Mouse (Mus musculus): ENCODE data around the gene Bmp6. TPM values are rescaled to one million over a fixed set of nuclear protein-coding genes. Genes with fewer than 3 reads are reported as not detected.
A peak's percentile ranks its signal among the peaks of the same experiment; 100 is the strongest.

Gene Bmp6
- total and polyA plus RNA-seq, 2 experiments from 2014 or later = 3.8 to 16.3 TPM

- no peak for ATAC-seq
- Histone ChIP-seq H3K4me2 (ENCODE audit: low read depth) (no peak overlapping the region), H3K27me3 (ENCODE audit: insufficient read depth, low read length) (no peaks in the 10 kb centered on the region), H3K9me3 (ENCODE audit: low read length) (no peaks in the 10 kb centered on the region), H3K9ac (no peak overlapping the region), H3K36me3 (ENCODE audit: insufficient read depth) (no peaks in the 10 kb centered on the region), H3K4me3 (ENCODE audit: low read depth, low read length) (no peak overlapping the region), H3K27ac (ENCODE audit: low read depth, low read length) (no peak overlapping the region), H3K4me1 (ENCODE audit: insufficient read depth) (no peaks in the 10 kb centered on the region)
- no peak for TF ChIP-seq CTCF (IDR thresholded peaks at IDR 0.05; ENCODE audit: low read depth)
- WGBS = 80% methylated on average over 20 of the region's 20 CpGs
- DNase-seq = no peak
Observed at GRCm38 (mm10) chr13:38450051-38450971, 105.4 kb downstream of the Bmp6 start.

- Histone ChIP-seq H3K9ac (no peak overlapping the region), H3K9me3 (ENCODE audit: low read length) (no peaks in the 10 kb centered on the region), H3K27me3 (ENCODE audit: insufficient read depth, low read length) (no peaks in the 10 kb centered on the region), H3K4me2 (ENCODE audit: low read depth) (no peak overlapping the region), H3K27ac (ENCODE audit: low read depth, low read length) (no peak overlapping the region), H3K4me3 (ENCODE audit: low read depth, low read length) (no peak overlapping the region), H3K4me1 (ENCODE audit: insufficient read depth) (no peaks in the 10 kb centered on the region), H3K36me3 (ENCODE audit: insufficient read depth) (no peaks in the 10 kb centered on the region)
- DNase-seq = no peak
- ATAC-seq = no peak
- TF ChIP-seq CTCF (IDR thresholded peaks at IDR 0.05; ENCODE audit: low read depth) = no peak
- WGBS = 84% methylated on average over 5 of the region's 5 CpGs
Observed at GRCm38 (mm10) chr13:38451446-38451845, 106.5 kb downstream of the Bmp6 start.

- Histone ChIP-seq H3K4me1 (ENCODE audit: insufficient read depth) (no peaks in the 10 kb centered on the region), H3K9me3 (ENCODE audit: low read length) (no peaks in the 10 kb centered on the region), H3K9ac (no peak overlapping the region), H3K27ac (ENCODE audit: low read depth, low read length) (no peak overlapping the region), H3K27me3 (ENCODE audit: insufficient read depth, low read length) (no peaks in the 10 kb centered on the region), H3K4me2 (ENCODE audit: low read depth) (no peak overlapping the region), H3K4me3 (ENCODE audit: low read depth, low read length) (no peak overlapping the region), H3K36me3 (ENCODE audit: insufficient read depth) (no peaks in the 10 kb centered on the region)
- ATAC-seq = no peak
- TF ChIP-seq CTCF (IDR thresholded peaks at IDR 0.05; ENCODE audit: low read depth) = no peak
- DNase-seq = no peak
- 78% methylated on average over 1 of the region's 1 CpGs for WGBS
Observed at GRCm38 (mm10) chr13:38463410-38463809, 118.5 kb downstream of the Bmp6 start.

- no peaks in the 10 kb centered on the region for H3K27me3 ChIP-seq (ENCODE audit: insufficient read depth, low read length)
- H3K4me3 ChIP-seq (ENCODE audit: low read depth, low read length) = no peak overlapping the region
- H3K27ac ChIP-seq (ENCODE audit: low read depth, low read length) = no peak overlapping the region
- 78% methylated on average over 5 of the region's 5 CpGs for WGBS
- H3K9me3 ChIP-seq (ENCODE audit: low read length) = no peaks in the 10 kb centered on the region
- no peaks in the 10 kb centered on the region for H3K4me1 ChIP-seq (ENCODE audit: insufficient read depth)
- DNase-seq = no peak
- no peaks in the 10 kb centered on the region for H3K36me3 ChIP-seq (ENCODE audit: insufficient read depth)
- H3K9ac ChIP-seq = no peak overlapping the region
- H3K4me2 ChIP-seq (ENCODE audit: low read depth) = no peak overlapping the region
- no peak for ATAC-seq
- TF ChIP-seq CTCF (IDR thresholded peaks at IDR 0.05; ENCODE audit: low read depth) = no peak
Observed at GRCm38 (mm10) chr13:38470882-38471281, 126.0 kb downstream of the Bmp6 start.

- no peak for TF ChIP-seq CTCF (IDR thresholded peaks at IDR 0.05; ENCODE audit: low read depth)
- H3K4me2 ChIP-seq (ENCODE audit: low read depth) = no peak overlapping the region
- peak; percentile 14 for DNase-seq
Observed at GRCm38 (mm10) chr13:38472636-38473035, 127.7 kb downstream of the Bmp6 start.

GRCm38 (mm10) chr13:38473497-38473896, 128.6 kb downstream of the Bmp6 start:
- 91% methylated on average over 6 of the region's 6 CpGs for WGBS
- no peak for ATAC-seq

More at GRCm38 (mm10) chr13:38472636-38473035, 127.7 kb downstream of the Bmp6 start:
- Histone ChIP-seq H3K27me3 (ENCODE audit: insufficient read depth, low read length) (no peaks in the 10 kb centered on the region), H3K9ac (no peak overlapping the region), H3K27ac (ENCODE audit: low read depth, low read length) (no peak overlapping the region), H3K36me3 (ENCODE audit: insufficient read depth) (no peaks in the 10 kb centered on the region), H3K4me1 (ENCODE audit: insufficient read depth) (no peaks in the 10 kb centered on the region), H3K9me3 (ENCODE audit: low read length) (no peaks in the 10 kb centered on the region), H3K4me3 (ENCODE audit: low read depth, low read length) (no peak overlapping the region)
- ATAC-seq = no peak
- 79% methylated on average over 4 of the region's 4 CpGs for WGBS

GRCm38 (mm10) chr13:38476936-38477335, 132.0 kb downstream of the Bmp6 start:
- no peak overlapping the region for H3K9ac ChIP-seq
- H3K9me3 ChIP-seq (ENCODE audit: low read length) = no peaks in the 10 kb centered on the region
- no peaks in the 10 kb centered on the region for H3K27me3 ChIP-seq (ENCODE audit: insufficient read depth, low read length)
- no peaks in the 10 kb centered on the region for H3K4me1 ChIP-seq (ENCODE audit: insufficient read depth)
- no peak for TF ChIP-seq CTCF (IDR thresholded peaks at IDR 0.05; ENCODE audit: low read depth)
- DNase-seq = no peak
- H3K36me3 ChIP-seq (ENCODE audit: insufficient read depth) = no peaks in the 10 kb centered on the region
- H3K4me3 ChIP-seq (ENCODE audit: low read depth, low read length) = no peak overlapping the region
- H3K27ac ChIP-seq (ENCODE audit: low read depth, low read length) = no peak overlapping the region
- ATAC-seq = no peak
- H3K4me2 ChIP-seq (ENCODE audit: low read depth) = no peak overlapping the region
- 28% methylated on average over 8 of the region's 8 CpGs for WGBS

More at GRCm38 (mm10) chr13:38473497-38473896, 128.6 kb downstream of the Bmp6 start:
- Histone ChIP-seq H3K27ac (ENCODE audit: low read depth, low read length) (no peak overlapping the region), H3K4me3 (ENCODE audit: low read depth, low read length) (no peak overlapping the region), H3K4me1 (ENCODE audit: insufficient read depth) (no peaks in the 10 kb centered on the region), H3K27me3 (ENCODE audit: insufficient read depth, low read length) (no peaks in the 10 kb centered on the region), H3K9ac (no peak overlapping the region), H3K4me2 (ENCODE audit: low read depth) (no peak overlapping the region), H3K9me3 (ENCODE audit: low read length) (no peaks in the 10 kb centered on the region), H3K36me3 (ENCODE audit: insufficient read depth) (no peaks in the 10 kb centered on the region)
- DNase-seq = no peak
- no peak for TF ChIP-seq CTCF (IDR thresholded peaks at IDR 0.05; ENCODE audit: low read depth)

Measured in forebrain, postnatal 0 days (tissue).